Mouse (Mus musculus): Measurements from ENCODE around the gene Nrarp.

- TF ChIP-seq CTCF (IDR thresholded peaks at IDR 0.05; ENCODE audit: low read depth, low read length) (no peak), POLR2A (IDR thresholded peaks at IDR 0.05; ENCODE audit: borderline replicate concordance, low read depth, low read length) (no peak)
Measured at GRCm38 (mm10) chr2:25184496-25184895, 3.9 kb downstream of the Nrarp start.
